Mouse (Mus musculus) gastrocnemius, adult 2 months (tissue): ENCODE results near the gene Chd1l. TPM values are rescaled to one million over a fixed set of nuclear protein-coding genes. Genes with fewer than 3 reads are reported as not detected.
A peak's percentile ranks its signal among the peaks of the same experiment; 100 is the strongest.

ENCODE experiments used
- DNase-seq: peaks from one replicate; pipeline ENCODE4 v3.0.0; 2022
- H3K27ac ChIP-seq: fragments of 200-600 bp; 2 replicates; pipeline ENCODE4 v1.8.1; 2022; ENCODE audit warnings: mild to moderate bottlenecking
- H3K4me3 ChIP-seq: fragments of 200-600 bp; 2 replicates; pipeline ENCODE4 v1.8.1; 2022; ENCODE audit warnings: mild to moderate bottlenecking, moderate library complexity
- CTCF ChIP-seq: fragments of 200-600 bp; IDR thresholded peaks from 2 replicates; pipeline ENCODE4 v1.8.1; 2022; ENCODE audit warnings: antibody characterized with exemption, mild to moderate bottlenecking, moderate library complexity
- intact Hi-C: fragments of 180-260 bp; cut with DNase I; formaldehyde crosslinking; loops from one replicate; pipeline ENCODE4 v1.15.1; 2025
- total RNA-seq, 2 experiments: library from RNA; stranded (reverse); gene quantifications; 2 replicates each; pipeline ENCODE4 v1.2.3; 2021

Chd1l gene
- total RNA-seq, 2 experiments from 2014 or later = 10.6 to 11.5 TPM

- Histone ChIP-seq H3K4me3 (no peak overlapping the region), H3K27ac (peak overlapping the region; percentile 73)
- intact Hi-C loops = no loop called here
- DNase-seq = peak; percentile 85
- TF ChIP-seq CTCF = peak; percentile 36
Observed at GRCm38 (mm10) chr3:97634288-97634761, 24.3 kb upstream of the Chd1l start.

- H3K4me3 ChIP-seq = no peak overlapping the region
- TF ChIP-seq CTCF = no peak
- no peak overlapping the region for H3K27ac ChIP-seq
- no peak for DNase-seq
- intact Hi-C loops = no loop called here
Observed at GRCm38 (mm10) chr3:97633456-97633855, 23.5 kb upstream of the Chd1l start.

- intact Hi-C loops = no loop called here
- H3K27ac ChIP-seq = no peak overlapping the region
- no peak for DNase-seq
- no peak for TF ChIP-seq CTCF
- no peak overlapping the region for H3K4me3 ChIP-seq
Observed at GRCm38 (mm10) chr3:97631258-97631860, 21.4 kb upstream of the Chd1l start.

DNA sequence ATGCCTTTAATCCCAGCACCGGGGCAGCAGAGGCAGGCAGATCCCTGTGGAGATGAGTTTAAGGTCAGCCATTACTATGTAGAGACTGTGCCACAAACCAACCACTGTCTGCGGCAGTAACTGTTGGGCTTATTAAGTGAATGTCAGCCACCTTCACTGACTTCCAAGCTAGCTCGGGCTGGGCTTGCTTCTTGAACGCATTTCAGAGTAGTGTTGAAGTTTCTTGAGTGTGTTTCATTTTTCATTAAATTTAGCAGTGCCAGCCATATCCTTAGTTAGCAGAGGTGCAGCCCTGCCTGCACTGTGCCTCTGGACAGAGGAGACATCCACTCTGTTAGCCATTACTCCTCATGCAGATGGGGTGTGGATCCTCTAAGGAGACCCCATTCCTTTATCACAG, 20.7 kb upstream of the Chd1l start:
- DNase-seq = no peak
- no peak overlapping the region for H3K27ac ChIP-seq
- intact Hi-C loops = no loop called here
- no peak overlapping the region for H3K4me3 ChIP-seq
- TF ChIP-seq CTCF = no peak

- H3K27ac ChIP-seq = no peak overlapping the region
- no peak overlapping the region for H3K4me3 ChIP-seq
- DNase-seq = no peak
- no peak for TF ChIP-seq CTCF
- intact Hi-C loops = no loop called here
Observed at GRCm38 (mm10) chr3:97629941-97630340, 19.9 kb upstream of the Chd1l start.

DNA sequence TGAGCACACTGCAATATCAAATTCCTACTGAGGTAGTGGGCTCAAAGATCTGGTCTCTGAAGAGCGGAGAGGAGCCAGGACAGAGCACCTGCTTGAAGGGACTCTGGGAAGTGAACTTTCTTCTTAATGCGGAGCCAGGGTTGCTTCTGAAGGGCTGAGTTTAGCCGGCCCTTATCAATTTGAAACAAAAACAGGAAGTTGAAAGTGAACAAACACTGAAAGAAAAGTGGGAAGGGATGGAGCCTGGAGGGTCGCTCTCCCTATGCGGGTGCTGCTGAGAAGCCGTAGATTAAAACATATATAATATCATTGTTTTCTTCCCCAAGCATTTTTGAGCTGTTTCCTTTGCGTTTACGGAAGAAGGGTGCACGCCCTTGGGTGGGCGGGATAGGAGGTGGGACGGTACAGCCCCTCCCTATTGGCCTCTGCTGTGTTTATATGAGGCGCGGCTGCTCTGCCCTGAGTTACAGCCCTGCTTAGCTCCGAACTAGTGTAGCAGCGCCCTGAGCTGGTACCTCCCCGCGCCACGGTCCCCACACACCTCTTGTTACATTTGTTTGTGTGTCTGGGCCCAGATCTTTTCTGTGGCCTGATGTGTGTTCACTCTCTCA, 18.5 kb upstream of the Chd1l start, which contains the start of gene Fmo5:
Gene Fmo5 (plus strand): TSS at position 414 of the 611 bp plus-strand sequence.
- H3K27ac ChIP-seq = peak within 1 kb of the TSS; percentile 87
- no peak for TF ChIP-seq CTCF
- DNase-seq = peak; percentile 84
- H3K4me3 ChIP-seq = peak within 1 kb of the TSS; percentile 74
- intact Hi-C loops = no loop called here

DNA sequence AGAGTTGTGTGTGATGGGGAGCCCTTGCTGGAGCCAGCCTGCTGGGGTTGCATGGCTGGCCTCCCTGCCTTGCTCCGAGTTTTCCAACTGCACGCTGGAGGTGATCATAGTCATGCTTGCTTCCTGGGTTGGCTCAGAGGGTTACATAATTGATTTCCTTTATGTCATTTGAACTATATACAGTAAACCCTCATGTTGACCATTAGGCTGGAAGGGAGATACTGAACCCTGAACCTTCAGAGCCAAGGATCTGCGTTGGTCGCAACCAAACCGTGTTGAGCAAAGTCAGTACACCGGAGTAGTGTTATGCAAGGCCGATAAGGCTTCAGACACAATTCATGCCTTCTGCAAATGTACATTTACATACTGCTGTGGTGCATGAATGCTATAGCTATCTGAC, 17.9 kb upstream of the Chd1l start:
- H3K4me3 ChIP-seq = peak overlapping the region; percentile 74
- intact Hi-C loops = no loop called here
- peak overlapping the region; percentile 87; the same call in 1 of the 2 replicates for H3K27ac ChIP-seq
- DNase-seq = no peak
- TF ChIP-seq CTCF = no peak

DNA sequence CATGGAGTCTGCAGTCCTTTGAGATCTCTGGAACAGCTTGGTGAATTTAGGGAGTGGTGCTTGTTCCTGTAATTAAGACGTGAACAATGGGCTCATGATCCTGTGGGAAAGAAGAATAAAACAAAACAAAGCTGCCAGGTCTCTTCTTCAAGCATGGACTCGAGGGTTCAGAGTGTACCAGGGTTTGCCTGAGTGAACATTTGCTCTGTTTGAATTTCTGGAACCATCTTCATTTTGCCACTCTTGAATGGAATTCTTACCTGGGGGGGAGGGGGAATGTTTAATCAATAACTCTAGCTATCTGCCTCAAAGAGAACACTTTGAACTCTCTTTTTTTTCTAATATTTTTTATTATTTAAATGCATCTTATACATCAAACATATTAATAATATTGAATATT, 14.6 kb upstream of the Chd1l start:
- no peak for DNase-seq
- intact Hi-C loops = no loop called here
- no peak overlapping the region for H3K27ac ChIP-seq
- no peak for TF ChIP-seq CTCF
- no peak overlapping the region for H3K4me3 ChIP-seq

DNA sequence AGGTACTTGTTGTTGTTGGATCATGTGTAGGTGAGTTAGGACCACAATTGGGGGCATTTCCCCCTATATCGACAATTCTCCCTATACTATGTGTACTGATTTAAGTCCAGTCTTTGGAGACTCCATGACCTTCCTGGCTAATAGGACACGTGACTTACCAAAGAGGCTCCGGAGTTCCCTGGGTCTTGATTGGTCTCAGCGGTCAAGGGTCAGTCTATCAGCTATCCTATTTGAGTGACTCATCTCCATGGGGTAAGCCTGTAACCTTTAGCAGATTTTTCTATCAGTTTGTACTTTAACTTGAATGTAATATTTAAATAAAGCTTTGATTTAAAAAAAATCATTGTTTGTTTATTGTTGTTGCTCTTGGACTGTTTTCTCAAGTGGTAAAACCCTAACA, 10.7 kb upstream of the Chd1l start:
- Histone ChIP-seq H3K27ac (no peak overlapping the region), H3K4me3 (no peak overlapping the region)
- no peak for DNase-seq
- TF ChIP-seq CTCF = no peak
- intact Hi-C loops = no loop called here

- no peak for TF ChIP-seq CTCF
- intact Hi-C loops = no loop called here
- DNase-seq = no peak
- Histone ChIP-seq H3K4me3 (no peak overlapping the region), H3K27ac (no peak overlapping the region)
Observed at GRCm38 (mm10) chr3:97617899-97618298, 7.9 kb upstream of the Chd1l start.

DNA sequence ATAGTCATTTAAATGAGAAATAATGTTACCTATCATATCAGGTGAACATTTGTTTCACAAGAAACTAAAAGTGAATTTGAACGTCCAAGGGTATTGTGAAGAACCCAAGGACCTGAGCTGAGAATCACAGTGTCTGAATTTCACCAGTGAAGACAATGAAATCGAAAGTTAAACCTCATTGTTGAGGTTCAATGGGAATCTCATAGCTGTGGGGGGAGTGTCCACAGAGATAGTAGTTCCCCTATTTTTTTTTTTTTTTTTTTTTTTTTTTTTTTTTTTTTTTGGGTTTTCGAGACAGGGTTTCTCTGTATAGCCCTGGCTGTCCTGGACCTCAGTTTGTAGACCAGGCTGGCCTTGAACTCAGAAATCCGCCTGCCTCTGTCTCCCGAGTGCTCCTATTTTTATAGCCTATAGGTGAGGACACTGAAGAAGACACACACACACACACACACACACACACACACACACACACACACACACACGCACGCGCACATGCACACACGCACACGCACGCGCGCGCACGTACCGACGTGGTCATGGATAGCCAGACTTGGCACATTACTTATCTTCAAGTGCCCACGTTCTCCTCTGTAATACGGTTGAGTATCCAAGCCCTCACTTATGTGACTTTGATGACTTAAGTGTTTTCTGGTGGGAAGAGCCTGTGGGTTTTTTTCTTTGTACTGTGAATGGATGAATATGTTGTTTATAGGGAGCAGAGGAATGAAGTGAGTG, 7.3 kb upstream of the Chd1l start:
- H3K4me3 ChIP-seq = no peak overlapping the region
- H3K27ac ChIP-seq = no peak overlapping the region
- intact Hi-C loops = no loop called here
- DNase-seq = no peak
- no peak for TF ChIP-seq CTCF

DNA sequence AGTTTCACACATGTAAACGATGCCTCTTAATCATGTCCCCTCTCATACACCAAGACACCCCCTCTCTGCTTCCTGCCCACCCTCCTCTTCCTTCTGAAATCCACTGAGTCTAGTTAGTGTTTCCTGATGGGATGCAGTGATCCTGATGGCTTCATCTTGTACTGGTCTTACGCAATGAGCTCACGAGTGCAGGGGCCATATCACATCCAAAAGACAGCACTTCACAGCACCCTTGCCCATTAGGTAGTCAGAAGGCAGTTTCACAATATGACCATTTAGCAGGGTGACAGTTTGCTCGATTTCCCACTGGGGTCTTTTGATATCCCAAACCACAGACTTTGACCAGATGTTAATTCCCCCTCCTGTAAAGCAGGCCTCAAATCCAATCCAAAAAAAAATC, 5.9 kb upstream of the Chd1l start:
- no peak for DNase-seq
- intact Hi-C loops = no loop called here
- Histone ChIP-seq H3K27ac (no peak overlapping the region), H3K4me3 (no peak overlapping the region)
- no peak for TF ChIP-seq CTCF

DNA sequence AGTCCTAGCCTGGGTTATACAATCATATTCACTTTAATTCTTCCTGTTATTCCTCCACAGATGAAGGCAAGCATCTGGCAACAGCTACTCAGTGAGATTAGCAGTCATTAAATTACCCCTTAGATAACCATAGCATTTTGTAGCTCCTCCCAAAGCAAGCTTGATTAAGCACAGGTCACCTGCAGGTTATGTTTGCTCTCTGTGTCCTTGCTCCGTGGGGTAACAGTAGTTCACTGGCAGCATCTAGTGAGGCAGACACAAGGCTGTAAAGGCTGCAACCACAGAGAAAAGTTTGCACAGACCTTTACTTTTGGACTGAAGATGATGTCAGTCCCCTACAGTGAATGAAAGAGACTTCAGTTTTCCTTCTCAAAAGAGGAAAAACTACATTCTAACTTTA, 5.2 kb upstream of the Chd1l start:
- no peak for DNase-seq
- Histone ChIP-seq H3K27ac (no peak overlapping the region), H3K4me3 (no peak overlapping the region)
- TF ChIP-seq CTCF = no peak
- intact Hi-C loops = no loop called here
